Mouse (Mus musculus) G1E (cell line): Measurements from ENCODE around the gene Lrig1.

Experiments
- CTCF ChIP-seq: IDR thresholded peaks from 2 replicates; pipeline ENCODE4 v1.5.1; 2012; ENCODE audit warnings: low read depth, low read length, inconsistent platforms, mixed read lengths
- GATA1 ChIP-seq: IDR thresholded peaks from 2 replicates; pipeline ENCODE4 v1.6.1; 2012; ENCODE audit warnings: borderline replicate concordance, low read length, inconsistent platforms, mixed read lengths
- GATA2 ChIP-seq: IDR thresholded peaks from 2 replicates; pipeline ENCODE4 v1.6.1; 2012; ENCODE audit warnings: low read depth, low read length, inconsistent platforms, borderline replicate concordance
- POLR2AphosphoS5 ChIP-seq: IDR thresholded peaks from 2 replicates; pipeline ENCODE4 v1.6.1; 2012; ENCODE audit warnings: low read depth, low read length, inconsistent platforms; ENCODE audit not compliant: insufficient replicate concordance
- TAL1 ChIP-seq: conservative IDR thresholded peaks from 2 replicates; pipeline ENCODE4 v1.6.1; 2012; ENCODE audit warnings: low read depth, low read length, inconsistent platforms, mixed read lengths

- TF ChIP-seq CTCF, result no peak
- no peak for TF ChIP-seq GATA1
- TF ChIP-seq TAL1, result no peak
- no peak for TF ChIP-seq POLR2AphosphoS5
- no peak for TF ChIP-seq GATA2
Observed at GRCm38 (mm10) chr6:94702993-94703392, 3.0 kb upstream of the Lrig1 start.
